Mouse (Mus musculus) liver, postnatal 0 days (tissue): ENCODE results near the gene Kcnq2.

Source experiments
- CTCF ChIP-seq: sonication (generic); IDR thresholded peaks from 2 replicates; pipeline ENCODE4 v1.5.1; 2016; ENCODE audit warnings: antibody characterized with exemption, low read depth
- EP300 ChIP-seq: IDR thresholded peaks from 2 replicates; pipeline ENCODE4 v1.6.1; 2016; ENCODE audit warnings: antibody characterized with exemption, low read depth, mild to moderate bottlenecking

GRCm38 (mm10) chr2:181090123-181090522, 45.0 kb downstream of the Kcnq2 start:
- TF ChIP-seq CTCF = no peak
- TF ChIP-seq EP300 = no peak
